Mouse (Mus musculus) limb, embryonic 13.5 days (tissue): ENCODE measurements at regions not wholly inside any gene's neighbourhood (a gene's known extent, or its start where the extent isn't known, plus 50 kb on each side); places are given as distances from the start of the nearest gene placed in this dataset.

Source experiments
- ATAC-seq: fragments of 200-750 bp; cut with Nextera tagmentation; 2 replicates; pipeline ENCODE4 v1.8.0; 2017; ENCODE audit warnings: low read depth, moderate number of reproducible peaks, moderate TSS enrichment; ENCODE audit not compliant: low FRiP score
- H3K27ac ChIP-seq: fragments of 300-500 bp; sonication (generic); 2 replicates; pipeline ENCODE4 v1.5.1; 2015; ENCODE audit warnings: inconsistent platforms, mild to moderate bottlenecking, moderate library complexity
- H3K27me3 ChIP-seq: fragments of 300-500 bp; sonication (generic); 2 replicates; pipeline ENCODE4 v1.6.1; 2015; ENCODE audit warnings: mild to moderate bottlenecking, inconsistent platforms
- H3K36me3 ChIP-seq: fragments of 300-500 bp; sonication (generic); 2 replicates; pipeline ENCODE4 v1.6.1; 2015; ENCODE audit warnings: inconsistent platforms, mild to moderate bottlenecking, moderate library complexity
- H3K4me1 ChIP-seq: fragments of 300-500 bp; sonication (generic); 2 replicates; pipeline ENCODE4 v1.6.1; 2015; ENCODE audit warnings: inconsistent platforms
- H3K4me2 ChIP-seq: fragments of 300-500 bp; sonication (generic); replicated peaks from 2 replicates; pipeline ENCODE4 v1.6.1; 2015; ENCODE audit warnings: inconsistent platforms, mild to moderate bottlenecking, moderate library complexity
- H3K4me3 ChIP-seq: fragments of 300-500 bp; sonication (generic); 2 replicates; pipeline ENCODE4 v1.5.1; 2015; ENCODE audit warnings: moderate library complexity, mild to moderate bottlenecking, inconsistent platforms
- H3K9ac ChIP-seq: fragments of 300-500 bp; sonication (generic); 2 replicates; pipeline ENCODE4 v1.6.1; 2015; ENCODE audit warnings: mild to moderate bottlenecking, inconsistent platforms
- H3K9me3 ChIP-seq: fragments of 300-500 bp; sonication (generic); 2 replicates; pipeline ENCODE4 v1.6.1; 2016; ENCODE audit warnings: inconsistent platforms
- WGBS: fragments of 180-500 bp; shearing (Covaris S2); methylation state at CpG from one replicate; pipeline ENCODE4 v1.1.7; 2015; 5-methylcytosine and 5-hydroxymethylcytosine counted together

DNA sequence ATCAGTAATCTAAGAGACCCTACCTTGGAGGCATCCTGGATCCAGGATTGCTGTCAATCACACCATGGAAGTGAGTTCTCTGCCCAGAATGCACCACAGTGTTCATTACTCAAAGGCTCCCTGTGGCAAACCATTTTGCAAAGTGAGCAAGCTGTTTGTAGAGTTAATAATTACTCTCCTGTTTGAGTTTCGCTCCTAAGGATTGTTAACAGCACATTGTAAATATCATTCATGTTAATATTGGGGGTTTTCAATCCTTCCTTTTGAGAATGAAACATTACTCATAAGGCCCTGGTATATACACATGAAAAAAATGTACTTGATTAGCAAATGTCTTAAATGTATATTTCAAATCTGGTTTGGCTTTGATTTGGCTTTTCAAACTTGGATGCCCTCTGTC lies 58.1 kb upstream of the Clstn2 start:
- Histone ChIP-seq H3K4me1 (no peaks in the 10 kb centered on the region), H3K4me2 (no peak overlapping the region), H3K9me3 (no peaks in the 10 kb centered on the region), H3K4me3 (no peak overlapping the region), H3K36me3 (no peaks in the 10 kb centered on the region), H3K27me3 (no peaks in the 10 kb centered on the region), H3K27ac (no peak overlapping the region), H3K9ac (no peak overlapping the region)
- ATAC-seq: no peak
- WGBS: 84% methylated on average over 1 of the region's 1 CpGs

DNA sequence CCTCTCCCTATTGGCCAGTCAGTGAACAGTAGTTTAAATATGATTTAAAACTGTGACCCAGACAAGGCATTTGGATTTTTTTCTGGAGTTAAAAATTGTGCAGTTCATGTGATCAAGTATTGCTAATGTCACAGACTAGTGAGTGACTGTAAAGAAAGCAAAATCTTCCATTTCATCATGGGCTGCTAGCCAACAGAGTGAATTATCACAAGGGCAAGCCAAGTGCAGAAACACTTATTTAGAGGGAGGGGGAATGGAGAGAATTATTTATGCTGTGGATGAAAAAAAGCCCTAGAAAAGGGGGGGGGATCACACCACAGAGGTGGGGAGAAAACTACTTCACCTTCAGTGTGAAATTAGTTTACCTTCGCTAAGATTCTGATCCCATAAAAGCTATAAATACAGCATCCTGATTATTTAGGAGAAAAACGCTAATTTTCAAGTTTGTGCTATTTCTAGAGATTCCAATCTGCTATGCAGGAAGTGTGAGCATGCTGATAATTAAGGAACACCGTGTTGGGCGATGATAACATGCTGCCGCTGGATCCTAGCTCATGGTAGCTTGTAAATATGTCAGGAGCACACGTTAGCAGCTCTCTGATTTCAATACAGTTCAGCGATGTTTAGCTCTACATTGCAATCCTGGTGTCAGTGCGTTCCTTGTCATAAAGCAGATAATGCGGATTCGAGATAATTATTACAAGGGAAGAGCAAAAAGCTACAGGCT lies 62.2 kb upstream of the Clstn2 start:
- Histone ChIP-seq H3K36me3 (no peaks in the 10 kb centered on the region), H3K4me1 (no peaks in the 10 kb centered on the region), H3K4me2 (no peak overlapping the region), H3K27ac (no peak overlapping the region), H3K9ac (no peak overlapping the region), H3K4me3 (no peak overlapping the region), H3K9me3 (no peaks in the 10 kb centered on the region), H3K27me3 (no peaks in the 10 kb centered on the region)
- 75% methylated on average over 10 of the region's 10 CpGs for WGBS
- ATAC-seq: no peak

DNA sequence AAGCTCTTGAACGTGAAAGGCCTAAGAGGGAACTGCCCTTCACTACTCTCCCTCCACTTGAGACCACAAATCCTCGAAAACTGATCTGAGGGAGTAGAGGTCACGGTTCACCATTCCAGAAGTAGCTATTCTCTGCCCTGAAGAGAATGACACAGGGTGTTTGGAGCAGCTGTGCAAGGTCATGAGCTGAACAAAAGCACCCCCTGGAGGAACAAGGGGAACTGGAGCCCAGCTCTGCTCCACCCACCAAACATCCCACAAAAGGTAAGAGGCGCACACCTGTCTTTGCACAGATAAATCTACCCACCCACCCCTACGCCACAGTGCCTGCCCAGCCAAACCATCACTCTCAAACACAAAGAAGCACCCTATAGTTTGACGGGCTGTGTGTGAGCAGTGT lies 90.4 kb upstream of the Clstn2 start:
- H3K36me3 ChIP-seq: no peaks in the 10 kb centered on the region
- H3K4me3 ChIP-seq: no peak overlapping the region
- WGBS: 65% methylated on average over 6 of the region's 6 CpGs
- H3K27ac ChIP-seq: no peak overlapping the region
- no peaks in the 10 kb centered on the region for H3K27me3 ChIP-seq
- no peaks in the 10 kb centered on the region for H3K9me3 ChIP-seq
- no peak for ATAC-seq
- H3K4me1 ChIP-seq: no peaks in the 10 kb centered on the region
- H3K4me2 ChIP-seq: no peak overlapping the region
- no peak overlapping the region for H3K9ac ChIP-seq

DNA sequence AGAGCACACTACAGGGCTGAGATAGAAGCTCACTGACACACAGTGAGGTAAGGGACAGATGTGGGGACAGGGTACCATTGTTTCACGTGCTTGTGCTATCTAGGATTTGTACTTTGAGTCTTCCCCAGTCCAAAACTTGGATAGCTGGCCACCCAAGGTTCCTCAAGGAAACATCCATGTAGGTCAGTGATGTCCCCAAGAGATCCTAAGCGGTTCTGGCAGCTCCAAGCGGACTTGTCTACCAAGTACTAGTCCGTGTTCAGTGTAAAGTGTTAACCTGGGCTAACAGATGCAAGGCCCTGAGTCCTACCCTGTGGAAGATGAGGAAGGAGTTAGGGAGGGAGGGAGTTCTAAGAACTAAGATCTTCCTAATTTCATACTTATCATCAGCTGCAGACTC lies 96.6 kb upstream of the Clstn2 start:
- H3K9ac ChIP-seq: no peak overlapping the region
- ATAC-seq: no peak
- no peaks in the 10 kb centered on the region for H3K4me1 ChIP-seq
- H3K4me3 ChIP-seq: no peak overlapping the region
- 80% methylated on average over 4 of the region's 4 CpGs for WGBS
- H3K27me3 ChIP-seq: no peaks in the 10 kb centered on the region
- no peak overlapping the region for H3K27ac ChIP-seq
- no peaks in the 10 kb centered on the region for H3K9me3 ChIP-seq
- H3K4me2 ChIP-seq: no peak overlapping the region
- no peaks in the 10 kb centered on the region for H3K36me3 ChIP-seq

DNA sequence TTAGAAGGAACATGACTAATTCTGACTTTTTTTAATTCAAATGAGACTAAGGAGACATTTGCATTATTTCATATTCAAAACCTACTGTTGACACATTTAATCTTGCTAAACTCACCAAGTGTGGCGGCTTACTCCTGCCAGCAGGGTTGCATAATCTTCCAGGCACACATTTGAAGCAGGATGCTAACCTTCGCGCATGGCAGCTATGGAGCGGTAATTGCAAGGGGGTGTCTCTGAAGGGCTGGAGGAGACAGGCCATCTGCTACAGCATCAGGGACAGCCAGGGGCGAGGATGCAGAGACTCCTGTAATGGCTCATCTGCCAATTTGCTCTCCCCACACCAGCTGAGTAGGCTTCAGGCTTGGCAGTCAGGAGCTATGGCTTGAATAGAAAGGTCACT lies 97.9 kb upstream of the Clstn2 start:
- H3K9me3 ChIP-seq: no peaks in the 10 kb centered on the region
- no peak for ATAC-seq
- WGBS: 83% methylated on average over 5 of the region's 5 CpGs
- no peak overlapping the region for H3K4me2 ChIP-seq
- no peaks in the 10 kb centered on the region for H3K4me1 ChIP-seq
- H3K36me3 ChIP-seq: no peaks in the 10 kb centered on the region
- no peak overlapping the region for H3K4me3 ChIP-seq
- no peak overlapping the region for H3K27ac ChIP-seq
- no peak overlapping the region for H3K9ac ChIP-seq
- no peaks in the 10 kb centered on the region for H3K27me3 ChIP-seq

DNA sequence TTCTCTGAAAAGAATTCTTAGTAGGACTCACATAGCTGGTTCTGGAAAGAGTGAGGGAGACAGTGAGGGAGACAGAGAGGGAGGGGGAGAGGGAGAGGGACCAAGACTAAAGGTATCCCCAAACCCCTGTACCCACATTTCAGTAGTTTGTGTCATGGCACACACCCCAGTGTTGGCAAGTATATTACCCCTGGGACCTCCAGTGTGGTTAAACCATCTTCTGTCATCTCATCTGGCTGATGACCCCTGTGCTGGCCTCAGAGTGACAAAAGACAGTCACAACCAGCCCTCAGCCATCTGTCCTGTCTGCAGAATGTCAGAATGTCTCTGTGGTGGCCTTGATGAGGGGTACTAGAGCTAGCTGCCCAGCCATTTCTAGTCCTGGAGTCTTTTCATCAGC lies 107.6 kb upstream of the Clstn2 start:
- Histone ChIP-seq H3K27me3 (no peaks in the 10 kb centered on the region), H3K4me2 (no peak overlapping the region), H3K9me3 (no peaks in the 10 kb centered on the region; the same call in 1 of the 2 replicates), H3K36me3 (no peaks in the 10 kb centered on the region), H3K27ac (no peak overlapping the region), H3K4me1 (no peaks in the 10 kb centered on the region), H3K4me3 (no peak overlapping the region), H3K9ac (no peak overlapping the region)
- ATAC-seq: no peak

DNA sequence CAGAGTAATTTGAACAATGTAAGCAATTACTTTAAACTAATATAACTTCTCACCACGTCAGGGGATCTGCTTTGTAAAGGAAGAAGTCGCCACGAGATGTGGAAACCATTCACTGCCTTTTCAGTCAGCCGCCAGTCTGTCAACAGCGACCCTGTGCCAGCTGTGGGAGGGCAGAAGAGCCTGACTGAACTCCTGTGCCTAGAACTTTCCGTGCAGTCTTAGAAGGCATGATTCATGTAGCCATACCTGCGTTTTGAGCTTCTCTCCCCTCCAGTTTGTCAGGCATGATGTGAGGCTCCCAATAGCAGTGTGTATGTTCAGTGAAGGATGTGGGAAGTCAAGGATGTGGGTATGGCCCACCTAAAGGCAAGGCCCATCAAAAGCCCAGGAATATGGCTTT lies 109.1 kb upstream of the Clstn2 start:
- Histone ChIP-seq H3K36me3 (no peaks in the 10 kb centered on the region), H3K4me2 (no peak overlapping the region), H3K4me3 (no peak overlapping the region), H3K27me3 (no peaks in the 10 kb centered on the region), H3K4me1 (no peaks in the 10 kb centered on the region), H3K27ac (no peak overlapping the region), H3K9me3 (no peaks in the 10 kb centered on the region), H3K9ac (no peak overlapping the region)
- no peak for ATAC-seq
- 70% methylated on average over 7 of the region's 7 CpGs for WGBS

DNA sequence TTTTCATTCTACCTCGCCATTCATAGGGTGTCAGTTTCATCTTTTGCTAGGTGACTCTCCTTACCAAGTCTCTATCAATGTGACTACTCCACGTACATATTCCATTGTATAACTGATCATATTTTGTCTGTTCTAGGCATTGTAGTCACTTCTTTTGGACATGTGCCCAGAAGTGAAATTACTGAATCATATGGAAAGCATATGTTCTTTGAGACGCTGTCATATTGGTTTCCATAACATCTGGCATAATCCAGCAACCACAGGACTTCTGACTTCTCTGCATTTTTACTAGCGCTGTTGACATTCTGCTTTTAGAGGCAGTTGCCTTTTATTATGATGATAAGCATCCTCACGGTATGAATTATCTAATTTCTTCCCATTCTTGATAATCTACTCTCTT lies 113.9 kb upstream of the Clstn2 start:
- Histone ChIP-seq H3K27ac (no peak overlapping the region), H3K27me3 (no peaks in the 10 kb centered on the region)
- WGBS: 70% methylated on average over 5 of the region's 5 CpGs

DNA sequence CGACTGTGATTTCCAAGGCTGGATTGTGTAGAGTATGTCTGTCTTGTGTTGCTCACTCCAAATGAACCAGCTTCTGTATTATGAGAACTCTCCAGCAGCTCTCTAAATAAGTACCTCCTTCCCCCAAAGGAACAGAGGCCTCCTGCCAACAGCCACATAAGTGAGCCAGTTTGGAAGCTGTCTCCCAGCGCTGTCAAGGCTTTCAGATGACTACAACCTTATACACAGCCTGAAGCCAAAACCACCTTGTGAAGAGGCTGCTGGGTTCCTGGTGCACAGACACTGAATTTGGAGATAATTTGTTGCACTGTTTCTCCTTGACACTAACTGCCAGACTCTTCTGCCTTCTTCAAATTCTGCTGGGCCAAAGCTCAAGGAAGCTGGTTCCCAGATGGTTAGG lies 125.4 kb upstream of the Clstn2 start:
- Histone ChIP-seq H3K9ac (no peak overlapping the region), H3K36me3 (no peaks in the 10 kb centered on the region), H3K9me3 (no peaks in the 10 kb centered on the region), H3K4me3 (no peak overlapping the region), H3K4me2 (no peak overlapping the region), H3K27ac (no peak overlapping the region), H3K27me3 (no peaks in the 10 kb centered on the region), H3K4me1 (no peaks in the 10 kb centered on the region)
- 88% methylated on average over 2 of the region's 2 CpGs for WGBS
- no peak for ATAC-seq

More for the DNA sequence above, 113.9 kb upstream of the Clstn2 start:
- no peak overlapping the region for H3K4me3 ChIP-seq
- no peak overlapping the region for H3K9ac ChIP-seq
- H3K4me1 ChIP-seq: no peaks in the 10 kb centered on the region
- no peaks in the 10 kb centered on the region for H3K9me3 ChIP-seq
- no peaks in the 10 kb centered on the region for H3K36me3 ChIP-seq
- H3K4me2 ChIP-seq: no peak overlapping the region
- no peak for ATAC-seq

DNA sequence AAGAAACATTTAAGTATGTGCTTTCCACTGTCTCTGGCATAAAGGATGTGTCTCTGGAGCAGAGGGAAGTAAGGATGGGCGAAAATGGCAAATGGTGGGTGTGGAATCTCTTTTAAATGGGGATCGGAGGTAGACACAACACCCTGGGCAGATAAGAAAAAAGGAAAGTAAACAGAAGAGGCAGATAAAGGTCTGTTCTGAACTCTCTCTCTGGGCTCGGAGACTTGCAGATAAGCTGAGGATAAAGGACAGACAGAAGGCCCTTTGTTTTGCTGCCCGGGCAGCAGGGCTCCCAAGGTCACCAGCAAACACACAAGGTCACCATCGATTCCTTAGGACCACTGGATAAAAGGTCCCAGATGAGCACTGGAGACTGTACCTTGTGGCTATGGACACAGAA lies 122.7 kb upstream of the Nmnat3 start:
- 50% methylated on average over 5 of the region's 5 CpGs for WGBS
- Histone ChIP-seq H3K4me1 (no peaks in the 10 kb centered on the region), H3K9ac (no peak overlapping the region), H3K36me3 (no peaks in the 10 kb centered on the region), H3K4me2 (no peak overlapping the region), H3K4me3 (no peak overlapping the region), H3K9me3 (no peaks in the 10 kb centered on the region), H3K27ac (no peak overlapping the region), H3K27me3 (no peaks in the 10 kb centered on the region)
- ATAC-seq: no peak

DNA sequence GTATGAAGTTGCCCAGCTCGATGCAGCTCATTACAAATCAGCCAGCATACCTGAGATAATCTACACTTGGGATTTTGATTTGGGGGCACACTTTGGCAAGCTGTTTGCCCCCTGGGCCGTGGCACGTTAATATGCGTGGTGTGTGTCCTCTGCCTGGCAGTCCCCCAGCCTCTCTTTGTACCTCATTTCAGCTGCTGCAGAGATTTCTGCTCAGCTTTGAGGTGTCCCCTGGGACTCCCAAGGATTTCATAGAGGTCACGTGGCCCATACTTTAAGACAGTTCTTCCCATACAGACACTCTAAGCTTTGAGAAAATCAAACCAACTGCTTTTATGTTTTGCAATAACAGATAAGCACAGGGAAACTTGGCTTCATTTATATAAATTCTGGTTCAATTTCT lies 113.2 kb upstream of the Nmnat3 start:
- H3K27me3 ChIP-seq: no peaks in the 10 kb centered on the region
- no peak for ATAC-seq
- no peaks in the 10 kb centered on the region for H3K36me3 ChIP-seq
- WGBS: 61% methylated on average over 5 of the region's 5 CpGs
- no peak overlapping the region for H3K9ac ChIP-seq
- no peaks in the 10 kb centered on the region for H3K9me3 ChIP-seq
- H3K27ac ChIP-seq: no peak overlapping the region
- no peak overlapping the region for H3K4me3 ChIP-seq
- no peaks in the 10 kb centered on the region for H3K4me1 ChIP-seq
- no peak overlapping the region for H3K4me2 ChIP-seq

DNA sequence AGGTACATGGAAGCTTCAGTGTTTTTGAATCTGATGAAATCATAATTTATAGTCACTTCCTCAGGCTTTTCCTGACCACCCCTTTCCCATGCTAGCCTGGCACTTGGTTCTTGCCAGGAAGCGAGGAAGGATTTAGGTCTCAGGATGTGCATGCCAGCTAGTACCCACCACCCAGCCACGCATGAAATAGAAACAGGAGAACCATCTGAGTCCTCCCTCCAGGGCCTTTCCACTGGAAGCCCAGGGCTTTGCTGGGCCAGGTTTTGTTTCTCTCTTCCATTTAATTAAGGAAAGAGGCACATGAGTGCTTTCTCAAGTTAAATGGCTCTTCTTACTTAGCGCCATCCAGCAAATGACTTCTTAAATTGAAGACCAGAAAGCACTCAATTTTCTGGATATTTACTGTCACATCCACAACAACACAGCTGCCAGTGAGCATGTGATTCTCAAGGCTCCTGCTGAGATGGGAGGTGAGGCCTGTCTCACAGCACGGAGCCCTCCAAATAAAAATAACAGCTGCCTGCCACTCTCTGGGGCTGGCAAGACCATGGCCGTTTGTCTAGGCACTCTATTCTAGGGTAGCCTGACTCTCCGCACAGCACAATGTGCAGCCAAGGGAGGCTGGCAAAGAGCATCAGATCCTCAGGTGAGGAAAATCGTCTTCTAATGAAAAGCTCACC lies 110.4 kb upstream of the Nmnat3 start:
- no peaks in the 10 kb centered on the region for H3K4me1 ChIP-seq
- no peak overlapping the region for H3K4me3 ChIP-seq
- H3K36me3 ChIP-seq: no peaks in the 10 kb centered on the region
- ATAC-seq: no peak
- no peaks in the 10 kb centered on the region for H3K27me3 ChIP-seq
- 55% methylated on average over 7 of the region's 7 CpGs for WGBS
- no peak overlapping the region for H3K4me2 ChIP-seq
- H3K9ac ChIP-seq: no peak overlapping the region
- H3K27ac ChIP-seq: no peak overlapping the region
- no peaks in the 10 kb centered on the region for H3K9me3 ChIP-seq

DNA sequence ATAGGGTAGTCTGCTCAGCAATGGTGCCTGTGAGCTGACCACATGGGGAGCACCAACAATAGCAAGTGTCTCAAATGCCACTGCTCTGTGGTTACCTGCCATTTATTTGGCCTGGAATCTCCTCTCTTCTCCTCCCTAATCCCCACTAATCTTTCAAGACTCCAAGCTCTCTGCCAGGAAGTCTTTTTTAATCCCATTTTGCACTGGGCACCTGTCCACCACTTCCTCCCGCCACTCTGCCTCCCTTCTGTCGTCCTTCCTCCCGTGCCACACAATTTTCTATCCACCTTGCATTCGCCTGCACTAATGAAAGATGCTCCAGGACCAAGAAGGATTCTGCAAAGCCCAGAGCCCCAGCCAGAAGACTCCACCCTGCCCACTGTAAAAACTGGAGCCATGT lies 106.5 kb upstream of the Nmnat3 start:
- no peaks in the 10 kb centered on the region for H3K27me3 ChIP-seq
- no peak overlapping the region for H3K27ac ChIP-seq
- ATAC-seq: no peak

More for the DNA sequence above, 106.5 kb upstream of the Nmnat3 start:
- no peaks in the 10 kb centered on the region for H3K9me3 ChIP-seq
- no peak overlapping the region for H3K9ac ChIP-seq
- H3K4me3 ChIP-seq: no peak overlapping the region
- WGBS: 68% methylated on average over 4 of the region's 4 CpGs
- no peaks in the 10 kb centered on the region for H3K36me3 ChIP-seq
- no peaks in the 10 kb centered on the region for H3K4me1 ChIP-seq
- no peak overlapping the region for H3K4me2 ChIP-seq
